Mouse (Mus musculus): Measurements from ENCODE around the gene Btbd16. TPM values are rescaled to one million over a fixed set of nuclear protein-coding genes. Genes with fewer than 3 reads are reported as not detected.

Btbd16 gene
- polyA plus RNA-seq, 1 experiment from 2014 or later = not detected

GRCm38 (mm10) chr7:130834299-130834698, 60.4 kb downstream of the Btbd16 start:
- H3K27ac ChIP-seq (ENCODE audit: low read depth, low read length) = no peak overlapping the region
- no peaks in the 10 kb centered on the region for H3K36me3 ChIP-seq (ENCODE audit: control insufficient read depth, insufficient read depth, low read length)
- H3K9ac ChIP-seq (ENCODE audit: low read length) = no peak overlapping the region
- DNase-seq (ENCODE audit: low spot score) = peak; percentile 92
- 35% methylated on average over 16 of the region's 21 CpGs for WGBS
- H3K4me2 ChIP-seq (ENCODE audit: low read depth) = no peak overlapping the region
- ATAC-seq (ENCODE audit: insufficient read depth, low FRiP score, low TSS enrichment) = peak; percentile 85
- peaks cover 3% of the 10 kb centered on the region; the same call in 1 of the 2 replicates for H3K27me3 ChIP-seq (ENCODE audit: control insufficient read depth, insufficient read depth, low read length)
- H3K4me3 ChIP-seq (ENCODE audit: low read depth, low read length) = no peak overlapping the region
- H3K9me3 ChIP-seq (ENCODE audit: control insufficient read depth, low read length) = no peaks in the 10 kb centered on the region
- peaks cover 24% of the 10 kb centered on the region for H3K4me1 ChIP-seq (ENCODE audit: control insufficient read depth, insufficient read depth, low read length)

- DNase-seq (ENCODE audit: low spot score) (peak; percentile 62), ATAC-seq (ENCODE audit: insufficient read depth, low FRiP score, low TSS enrichment) (peak; percentile 22; the same call in 1 of the 2 replicates)
- peaks cover 3% of the 10 kb centered on the region; the same call in 1 of the 2 replicates for H3K27me3 ChIP-seq (ENCODE audit: control insufficient read depth, insufficient read depth, low read length)
- 4% methylated on average over 18 of the region's 18 CpGs for WGBS
- no peak overlapping the region for H3K4me2 ChIP-seq (ENCODE audit: low read depth)
- no peaks in the 10 kb centered on the region for H3K36me3 ChIP-seq (ENCODE audit: control insufficient read depth, insufficient read depth, low read length)
- peak overlapping the region; percentile 16 for H3K9ac ChIP-seq (ENCODE audit: low read length)
- no peak overlapping the region for H3K4me3 ChIP-seq (ENCODE audit: low read depth, low read length)
- H3K4me1 ChIP-seq (ENCODE audit: control insufficient read depth, insufficient read depth, low read length) = peaks cover 26% of the 10 kb centered on the region
- no peak overlapping the region for H3K27ac ChIP-seq (ENCODE audit: low read depth, low read length)
- H3K9me3 ChIP-seq (ENCODE audit: control insufficient read depth, low read length) = no peaks in the 10 kb centered on the region
Observed at GRCm38 (mm10) chr7:130834958-130835861, 61.3 kb downstream of the Btbd16 start.

GRCm38 (mm10) chr7:130836066-130836465, 62.2 kb downstream of the Btbd16 start:
- ATAC-seq (ENCODE audit: insufficient read depth, low FRiP score, low TSS enrichment) (no peak), DNase-seq (ENCODE audit: low spot score) (peak; percentile 38)
- peaks cover 26% of the 10 kb centered on the region for H3K4me1 ChIP-seq (ENCODE audit: control insufficient read depth, insufficient read depth, low read length)
- WGBS = 66% methylated on average over 9 of the region's 9 CpGs
- no peak overlapping the region for H3K27ac ChIP-seq (ENCODE audit: low read depth, low read length)
- H3K4me2 ChIP-seq (ENCODE audit: low read depth) = no peak overlapping the region
- H3K9me3 ChIP-seq (ENCODE audit: control insufficient read depth, low read length) = no peaks in the 10 kb centered on the region
- no peak overlapping the region for H3K9ac ChIP-seq (ENCODE audit: low read length)
- no peaks in the 10 kb centered on the region for H3K36me3 ChIP-seq (ENCODE audit: control insufficient read depth, insufficient read depth, low read length)
- no peak overlapping the region for H3K4me3 ChIP-seq (ENCODE audit: low read depth, low read length)
- H3K27me3 ChIP-seq (ENCODE audit: control insufficient read depth, insufficient read depth, low read length) = peaks cover 3% of the 10 kb centered on the region; the same call in 1 of the 2 replicates

- H3K9ac ChIP-seq (ENCODE audit: low read length) = no peak overlapping the region
- H3K9me3 ChIP-seq (ENCODE audit: control insufficient read depth, low read length) = no peaks in the 10 kb centered on the region
- no peak overlapping the region for H3K4me3 ChIP-seq (ENCODE audit: low read depth, low read length)
- no peaks in the 10 kb centered on the region for H3K36me3 ChIP-seq (ENCODE audit: control insufficient read depth, insufficient read depth, low read length)
- peaks cover 3% of the 10 kb centered on the region; the same call in 1 of the 2 replicates for H3K27me3 ChIP-seq (ENCODE audit: control insufficient read depth, insufficient read depth, low read length)
- H3K4me2 ChIP-seq (ENCODE audit: low read depth) = no peak overlapping the region
- ATAC-seq (ENCODE audit: insufficient read depth, low FRiP score, low TSS enrichment) (peak; percentile 84), DNase-seq (ENCODE audit: low spot score) (peak; percentile 76)
- peaks cover 26% of the 10 kb centered on the region for H3K4me1 ChIP-seq (ENCODE audit: control insufficient read depth, insufficient read depth, low read length)
- WGBS = 27% methylated on average over 12 of the region's 12 CpGs
- peak overlapping the region; percentile 1 for H3K27ac ChIP-seq (ENCODE audit: low read depth, low read length)
Observed at GRCm38 (mm10) chr7:130837941-130838657, 64.2 kb downstream of the Btbd16 start.

DNA sequence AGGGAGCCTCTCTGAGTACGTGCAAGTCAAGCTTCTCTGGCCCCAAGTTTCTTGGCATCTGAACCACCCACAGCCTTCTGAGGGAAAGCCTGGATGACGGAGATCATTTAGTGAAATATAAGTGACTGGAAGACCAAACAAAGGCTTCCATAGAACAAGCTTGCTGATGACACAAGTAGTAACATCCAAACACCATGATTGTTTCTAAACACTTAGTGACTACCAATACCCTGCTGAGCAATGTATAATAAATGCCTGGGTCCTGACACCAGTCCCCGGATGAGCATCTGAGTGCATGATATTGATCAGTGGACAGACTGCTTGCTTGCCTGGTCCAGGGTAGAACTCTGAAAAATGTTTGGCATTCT, 64.8 kb downstream of the Btbd16 start:
- Histone ChIP-seq H3K27me3 (ENCODE audit: control insufficient read depth, insufficient read depth, low read length) (peaks cover 3% of the 10 kb centered on the region; the same call in 1 of the 2 replicates), H3K4me1 (ENCODE audit: control insufficient read depth, insufficient read depth, low read length) (peaks cover 26% of the 10 kb centered on the region), H3K9ac (ENCODE audit: low read length) (no peak overlapping the region), H3K4me2 (ENCODE audit: low read depth) (no peak overlapping the region), H3K9me3 (ENCODE audit: control insufficient read depth, low read length) (no peaks in the 10 kb centered on the region), H3K36me3 (ENCODE audit: control insufficient read depth, insufficient read depth, low read length) (no peaks in the 10 kb centered on the region), H3K4me3 (ENCODE audit: low read depth, low read length) (no peak overlapping the region), H3K27ac (ENCODE audit: low read depth, low read length) (peak overlapping the region; percentile 1)
- DNase-seq (ENCODE audit: low spot score) = no peak
- WGBS = 58% methylated on average over 3 of the region's 3 CpGs
- no peak for ATAC-seq (ENCODE audit: insufficient read depth, low FRiP score, low TSS enrichment)

DNA sequence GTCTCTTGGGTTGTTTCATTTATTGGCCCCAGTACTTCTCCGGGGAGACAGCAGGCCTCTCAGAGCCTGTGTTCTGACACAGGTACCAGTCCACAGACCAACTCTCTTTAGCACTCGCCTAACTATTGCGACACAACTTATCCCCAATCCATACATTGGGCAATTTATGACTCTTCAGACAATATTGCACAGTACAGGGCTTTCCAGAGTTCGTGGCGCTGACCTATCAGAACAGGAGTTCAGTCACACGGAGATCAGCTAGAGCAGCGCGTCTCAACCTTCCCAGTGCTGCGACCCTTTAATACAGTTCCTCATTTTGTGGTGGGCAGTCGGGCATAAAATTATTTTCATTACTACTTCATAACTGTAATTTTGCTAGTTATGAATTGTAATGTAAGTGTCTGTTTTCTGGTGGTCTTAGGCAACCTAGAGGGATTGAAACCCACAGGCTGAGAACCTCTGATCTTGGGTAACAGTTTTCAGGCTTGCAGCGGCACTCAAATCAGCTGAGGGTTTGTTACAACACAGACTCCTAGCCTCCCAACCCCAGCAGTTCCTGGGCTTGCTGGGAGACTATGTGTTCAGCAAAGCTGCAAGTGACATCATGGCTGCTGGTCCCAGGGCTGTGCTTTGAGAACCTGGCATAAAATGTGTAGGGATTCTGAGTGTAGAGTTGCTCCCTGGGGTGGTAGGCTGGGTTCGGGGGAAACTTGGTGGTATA, 65.7 kb downstream of the Btbd16 start:
- no peak for ATAC-seq (ENCODE audit: insufficient read depth, low FRiP score, low TSS enrichment)
- no peak overlapping the region for H3K4me3 ChIP-seq (ENCODE audit: low read depth, low read length)
- H3K27ac ChIP-seq (ENCODE audit: low read depth, low read length) = no peak overlapping the region
- DNase-seq (ENCODE audit: low spot score) = no peak
- H3K36me3 ChIP-seq (ENCODE audit: control insufficient read depth, insufficient read depth, low read length) = no peaks in the 10 kb centered on the region
- H3K9ac ChIP-seq (ENCODE audit: low read length) = no peak overlapping the region
- no peaks in the 10 kb centered on the region for H3K9me3 ChIP-seq (ENCODE audit: control insufficient read depth, low read length)
- no peak overlapping the region for H3K4me2 ChIP-seq (ENCODE audit: low read depth)
- WGBS = 90% methylated on average over 12 of the region's 12 CpGs
- H3K4me1 ChIP-seq (ENCODE audit: control insufficient read depth, insufficient read depth, low read length) = peaks cover 26% of the 10 kb centered on the region
- no peaks in the 10 kb centered on the region for H3K27me3 ChIP-seq (ENCODE audit: control insufficient read depth, insufficient read depth, low read length)

GRCm38 (mm10) chr7:130847164-130847718, 73.4 kb downstream of the Btbd16 start:
- H3K9me3 ChIP-seq (ENCODE audit: control insufficient read depth, low read length) = no peaks in the 10 kb centered on the region
- H3K27me3 ChIP-seq (ENCODE audit: control insufficient read depth, insufficient read depth, low read length) = no peaks in the 10 kb centered on the region
- ATAC-seq (ENCODE audit: insufficient read depth, low FRiP score, low TSS enrichment) (no peak), DNase-seq (ENCODE audit: low spot score) (no peak)
- 87% methylated on average over 17 of the region's 17 CpGs for WGBS
- no peaks in the 10 kb centered on the region for H3K36me3 ChIP-seq (ENCODE audit: control insufficient read depth, insufficient read depth, low read length)
- no peak overlapping the region for H3K27ac ChIP-seq (ENCODE audit: low read depth, low read length)
- no peak overlapping the region for H3K9ac ChIP-seq (ENCODE audit: low read length)
- no peak overlapping the region for H3K4me3 ChIP-seq (ENCODE audit: low read depth, low read length)
- H3K4me1 ChIP-seq (ENCODE audit: control insufficient read depth, insufficient read depth, low read length) = no peaks in the 10 kb centered on the region
- H3K4me2 ChIP-seq (ENCODE audit: low read depth) = no peak overlapping the region

- DNase-seq (ENCODE audit: low spot score) = no peak
- Histone ChIP-seq H3K27ac (ENCODE audit: low read depth, low read length) (no peak overlapping the region), H3K36me3 (ENCODE audit: control insufficient read depth, insufficient read depth, low read length) (no peaks in the 10 kb centered on the region)
Observed at GRCm38 (mm10) chr7:130854684-130855292, 80.9 kb downstream of the Btbd16 start.

More at GRCm38 (mm10) chr7:130854684-130855292, 80.9 kb downstream of the Btbd16 start:
- Histone ChIP-seq H3K27me3 (ENCODE audit: control insufficient read depth, insufficient read depth, low read length) (no peaks in the 10 kb centered on the region), H3K9me3 (ENCODE audit: control insufficient read depth, low read length) (no peaks in the 10 kb centered on the region), H3K9ac (ENCODE audit: low read length) (no peak overlapping the region), H3K4me3 (ENCODE audit: low read depth, low read length) (no peak overlapping the region), H3K4me1 (ENCODE audit: control insufficient read depth, insufficient read depth, low read length) (no peaks in the 10 kb centered on the region), H3K4me2 (ENCODE audit: low read depth) (no peak overlapping the region)
- ATAC-seq (ENCODE audit: insufficient read depth, low FRiP score, low TSS enrichment) = no peak
- WGBS = 83% methylated on average over 4 of the region's 4 CpGs
